Mouse (Mus musculus): ENCODE results near the gene Slc22a23. TPM values are rescaled to one million over a fixed set of nuclear protein-coding genes. Genes with fewer than 3 reads are reported as not detected.

The Slc22a23 gene
- polyA plus RNA-seq, 1 experiment from 2014 or later: 6.0 TPM

GRCm38 (mm10) chr13:34214855-34215254 lies 130.1 kb downstream of the Slc22a23 start:
- H3K36me3 ChIP-seq (ENCODE audit: control insufficient read depth, insufficient read depth, low read length): no peaks in the 10 kb centered on the region
- no peaks in the 10 kb centered on the region for H3K27me3 ChIP-seq (replicated peaks; ENCODE audit: control insufficient read depth, insufficient read depth, low read length)
- H3K27ac ChIP-seq (replicated peaks; ENCODE audit: low read depth, low read length): no peak overlapping the region
- no peak overlapping the region for H3K4me2 ChIP-seq (ENCODE audit: low read depth, low read length)
- no peak for DNase-seq (ENCODE audit: low spot score)
- no peak overlapping the region for H3K4me3 ChIP-seq (ENCODE audit: low read depth, low read length)
- ATAC-seq (ENCODE audit: low read depth): no peak
- H3K9me3 ChIP-seq (ENCODE audit: control insufficient read depth, low read length): no peaks in the 10 kb centered on the region
- 81% methylated on average over 3 of the region's 3 CpGs for WGBS
- no peak overlapping the region for H3K9ac ChIP-seq (ENCODE audit: low read depth, low read length)
- 0 out of 2 replicates have a peak, but pooled peaks cover 2% of the 10 kb centered on the region for H3K4me1 ChIP-seq (ENCODE audit: control insufficient read depth, insufficient read depth, low read length)

DNA sequence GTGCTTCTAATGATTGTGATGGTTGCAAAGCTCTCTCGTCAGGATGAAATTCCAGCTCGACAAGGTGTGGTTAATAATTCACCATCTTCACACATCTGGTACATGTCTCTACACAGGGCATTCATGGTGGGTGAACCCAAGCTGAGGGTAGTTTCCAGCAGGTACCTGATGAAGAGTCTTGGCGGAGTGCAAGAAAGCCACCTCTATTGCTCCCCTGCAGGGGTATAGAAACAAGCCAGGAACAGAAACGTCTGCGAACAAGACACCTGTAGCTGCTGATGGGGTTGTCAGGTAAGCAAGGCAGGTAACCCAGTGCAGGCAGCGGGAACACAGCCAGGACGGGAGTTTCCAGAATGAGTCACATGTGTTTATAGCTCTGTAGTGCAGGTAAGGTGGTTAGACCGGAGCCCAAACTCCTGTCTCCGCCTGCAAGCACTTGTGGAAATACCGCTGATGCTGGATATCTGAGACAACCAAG lies 132.2 kb downstream of the Slc22a23 start:
- no peak overlapping the region for H3K27ac ChIP-seq (replicated peaks; ENCODE audit: low read depth, low read length)
- 58% methylated on average over 10 of the region's 10 CpGs for WGBS
- no peaks in the 10 kb centered on the region for H3K9me3 ChIP-seq (ENCODE audit: control insufficient read depth, low read length)
- H3K4me3 ChIP-seq (ENCODE audit: low read depth, low read length): no peak overlapping the region
- H3K9ac ChIP-seq (ENCODE audit: low read depth, low read length): no peak overlapping the region
- H3K4me2 ChIP-seq (ENCODE audit: low read depth, low read length): no peak overlapping the region
- H3K36me3 ChIP-seq (ENCODE audit: control insufficient read depth, insufficient read depth, low read length): no peaks in the 10 kb centered on the region
- no peaks in the 10 kb centered on the region for H3K27me3 ChIP-seq (replicated peaks; ENCODE audit: control insufficient read depth, insufficient read depth, low read length)
- 0 out of 2 replicates have a peak, but pooled peaks cover 2% of the 10 kb centered on the region for H3K4me1 ChIP-seq (ENCODE audit: control insufficient read depth, insufficient read depth, low read length)
- DNase-seq (ENCODE audit: low spot score) (peak; percentile 83), ATAC-seq (ENCODE audit: low read depth) (peak; percentile 82)

GRCm38 (mm10) chr13:34211261-34211775 lies 133.7 kb downstream of the Slc22a23 start:
- DNase-seq (ENCODE audit: low spot score) (no peak), ATAC-seq (ENCODE audit: low read depth) (no peak)
- Histone ChIP-seq H3K36me3 (ENCODE audit: control insufficient read depth, insufficient read depth, low read length) (no peaks in the 10 kb centered on the region), H3K4me2 (ENCODE audit: low read depth, low read length) (no peak overlapping the region), H3K4me3 (ENCODE audit: low read depth, low read length) (no peak overlapping the region), H3K27me3 (replicated peaks; ENCODE audit: control insufficient read depth, insufficient read depth, low read length) (no peaks in the 10 kb centered on the region), H3K4me1 (ENCODE audit: control insufficient read depth, insufficient read depth, low read length) (0 out of 2 replicates have a peak, but pooled peaks cover 2% of the 10 kb centered on the region), H3K9ac (ENCODE audit: low read depth, low read length) (no peak overlapping the region), H3K27ac (replicated peaks; ENCODE audit: low read depth, low read length) (no peak overlapping the region), H3K9me3 (ENCODE audit: control insufficient read depth, low read length) (no peaks in the 10 kb centered on the region)
- 51% methylated on average over 4 of the region's 4 CpGs for WGBS

DNA sequence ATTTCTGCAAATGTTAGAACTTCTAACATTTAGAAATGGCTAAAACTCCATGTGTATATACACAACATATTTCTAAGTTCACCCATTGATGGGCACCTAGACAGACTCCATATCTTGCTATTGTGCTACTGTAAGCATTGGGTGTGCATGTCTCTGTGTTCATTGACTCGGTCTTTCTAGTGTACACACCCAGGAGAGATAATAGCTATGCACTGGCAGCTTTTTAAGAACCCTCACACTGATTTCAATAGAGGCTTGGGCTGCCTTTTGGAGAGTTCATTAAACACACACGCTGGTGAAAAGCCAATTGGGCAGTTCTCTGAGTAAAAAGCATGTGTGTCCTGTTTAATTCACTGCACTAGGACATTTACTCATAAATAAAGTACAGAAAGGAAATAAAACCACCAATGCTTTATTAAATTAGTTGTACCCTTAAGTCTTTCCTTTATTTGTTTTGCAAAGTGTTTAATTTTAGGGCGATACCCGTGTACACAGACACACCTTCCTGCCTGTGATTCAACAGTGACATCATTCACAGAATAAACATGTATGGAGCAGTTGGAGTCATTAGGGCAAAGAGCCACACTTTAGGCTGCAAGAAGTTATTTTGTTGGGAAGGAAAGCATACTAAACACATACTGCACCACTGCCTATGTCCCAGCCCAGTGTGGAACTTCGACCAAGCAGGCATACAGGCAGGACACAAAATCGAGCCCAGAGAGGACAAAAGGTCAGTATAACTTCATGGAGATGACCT lies 137.1 kb downstream of the Slc22a23 start:
- Histone ChIP-seq H3K27ac (replicated peaks; ENCODE audit: low read depth, low read length) (no peak overlapping the region), H3K9ac (ENCODE audit: low read depth, low read length) (no peak overlapping the region), H3K36me3 (ENCODE audit: control insufficient read depth, insufficient read depth, low read length) (no peaks in the 10 kb centered on the region), H3K9me3 (ENCODE audit: control insufficient read depth, low read length) (no peaks in the 10 kb centered on the region), H3K4me2 (ENCODE audit: low read depth, low read length) (no peak overlapping the region), H3K27me3 (replicated peaks; ENCODE audit: control insufficient read depth, insufficient read depth, low read length) (no peaks in the 10 kb centered on the region), H3K4me1 (ENCODE audit: control insufficient read depth, insufficient read depth, low read length) (no peaks in the 10 kb centered on the region), H3K4me3 (ENCODE audit: low read depth, low read length) (no peak overlapping the region)
- ATAC-seq (ENCODE audit: low read depth) (no peak), DNase-seq (ENCODE audit: low spot score) (no peak)
- WGBS: 78% methylated on average over 6 of the region's 6 CpGs

GRCm38 (mm10) chr13:34205216-34205615 lies 139.8 kb downstream of the Slc22a23 start:
- 92% methylated on average over 3 of the region's 3 CpGs for WGBS
- no peak for ATAC-seq (ENCODE audit: low read depth)
- no peak overlapping the region for H3K27ac ChIP-seq (replicated peaks; ENCODE audit: low read depth, low read length)
- no peak for DNase-seq (ENCODE audit: low spot score)
- H3K4me1 ChIP-seq (ENCODE audit: control insufficient read depth, insufficient read depth, low read length): no peaks in the 10 kb centered on the region
- no peaks in the 10 kb centered on the region for H3K9me3 ChIP-seq (ENCODE audit: control insufficient read depth, low read length)
- H3K4me2 ChIP-seq (ENCODE audit: low read depth, low read length): no peak overlapping the region
- H3K36me3 ChIP-seq (ENCODE audit: control insufficient read depth, insufficient read depth, low read length): no peaks in the 10 kb centered on the region
- H3K27me3 ChIP-seq (replicated peaks; ENCODE audit: control insufficient read depth, insufficient read depth, low read length): no peaks in the 10 kb centered on the region
- no peak overlapping the region for H3K4me3 ChIP-seq (ENCODE audit: low read depth, low read length)
- H3K9ac ChIP-seq (ENCODE audit: low read depth, low read length): no peak overlapping the region

DNA sequence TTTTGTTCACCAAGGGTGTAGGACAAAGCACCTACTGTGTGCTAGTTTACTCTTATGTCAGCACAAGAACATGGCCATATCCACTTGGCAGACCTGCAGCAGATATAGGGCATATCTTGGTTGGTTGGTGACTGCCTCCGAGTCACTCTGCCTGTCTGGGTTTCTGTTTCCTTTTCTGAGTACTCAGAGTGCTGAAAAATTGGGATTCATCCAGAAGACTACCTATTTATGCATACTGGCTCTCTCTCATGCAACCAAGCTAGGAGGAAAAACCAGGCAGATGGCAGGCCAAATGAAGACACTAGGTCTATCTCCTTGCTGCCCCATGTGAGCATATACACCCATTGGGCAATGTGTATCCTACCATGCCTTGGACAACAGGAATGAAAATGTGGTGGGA lies 149.3 kb downstream of the Slc22a23 start:
- Histone ChIP-seq H3K9me3 (ENCODE audit: control insufficient read depth, low read length) (no peaks in the 10 kb centered on the region), H3K4me3 (ENCODE audit: low read depth, low read length) (no peak overlapping the region), H3K4me1 (ENCODE audit: control insufficient read depth, insufficient read depth, low read length) (no peaks in the 10 kb centered on the region), H3K4me2 (ENCODE audit: low read depth, low read length) (no peak overlapping the region), H3K27ac (replicated peaks; ENCODE audit: low read depth, low read length) (no peak overlapping the region), H3K27me3 (replicated peaks; ENCODE audit: control insufficient read depth, insufficient read depth, low read length) (no peaks in the 10 kb centered on the region), H3K9ac (ENCODE audit: low read depth, low read length) (no peak overlapping the region), H3K36me3 (ENCODE audit: control insufficient read depth, insufficient read depth, low read length) (peaks cover 5% of the 10 kb centered on the region; the same call in 1 of the 2 replicates)
- ATAC-seq (ENCODE audit: low read depth) (no peak), DNase-seq (ENCODE audit: low spot score) (no peak)
- WGBS: 100% methylated on average over 1 of the region's 1 CpGs

- DNase-seq (ENCODE audit: low spot score): no peak
- no peaks in the 10 kb centered on the region for H3K9me3 ChIP-seq (ENCODE audit: control insufficient read depth, low read length)
- no peak for ATAC-seq (ENCODE audit: low read depth)
- no peak overlapping the region for H3K4me3 ChIP-seq (ENCODE audit: low read depth, low read length)
- WGBS: 53% methylated on average over 8 of the region's 8 CpGs
- peaks cover 5% of the 10 kb centered on the region; the same call in 1 of the 2 replicates for H3K36me3 ChIP-seq (ENCODE audit: control insufficient read depth, insufficient read depth, low read length)
- no peak overlapping the region for H3K27ac ChIP-seq (replicated peaks; ENCODE audit: low read depth, low read length)
- H3K9ac ChIP-seq (ENCODE audit: low read depth, low read length): no peak overlapping the region
- no peaks in the 10 kb centered on the region for H3K4me1 ChIP-seq (ENCODE audit: control insufficient read depth, insufficient read depth, low read length)
- no peaks in the 10 kb centered on the region for H3K27me3 ChIP-seq (replicated peaks; ENCODE audit: control insufficient read depth, insufficient read depth, low read length)
- H3K4me2 ChIP-seq (ENCODE audit: low read depth, low read length): no peak overlapping the region
Observed at GRCm38 (mm10) chr13:34193384-34193783, 151.6 kb downstream of the Slc22a23 start.

- Histone ChIP-seq H3K4me1 (ENCODE audit: control insufficient read depth, insufficient read depth, low read length) (no peaks in the 10 kb centered on the region), H3K4me3 (ENCODE audit: low read depth, low read length) (no peak overlapping the region), H3K36me3 (ENCODE audit: control insufficient read depth, insufficient read depth, low read length) (peaks cover 5% of the 10 kb centered on the region; the same call in 1 of the 2 replicates), H3K4me2 (ENCODE audit: low read depth, low read length) (no peak overlapping the region), H3K27ac (replicated peaks; ENCODE audit: low read depth, low read length) (no peak overlapping the region), H3K27me3 (replicated peaks; ENCODE audit: control insufficient read depth, insufficient read depth, low read length) (no peaks in the 10 kb centered on the region), H3K9me3 (ENCODE audit: control insufficient read depth, low read length) (no peaks in the 10 kb centered on the region), H3K9ac (ENCODE audit: low read depth, low read length) (no peak overlapping the region)
- no peak for DNase-seq (ENCODE audit: low spot score)
- peak; percentile 60; the same call in 1 of the 2 replicates for ATAC-seq (ENCODE audit: low read depth)
- WGBS: 69% methylated on average over 8 of the region's 8 CpGs
Observed at GRCm38 (mm10) chr13:34192414-34193191, 152.4 kb downstream of the Slc22a23 start.
